Mouse (Mus musculus): Measurements from ENCODE around the gene Cyp26b1. TPM values are rescaled to one million over a fixed set of nuclear protein-coding genes. Genes with fewer than 3 reads are reported as not detected.
A peak's percentile ranks its signal among the peaks of the same experiment; 100 is the strongest.
"Not testable (repeated sequence)": the region's sequence is repeated elsewhere in the genome, so short reads cannot be mapped to it uniquely, and the experiment has no call there.

Cyp26b1 gene
- polyA plus RNA-seq, 1 experiment from 2014 or later, result 47.1 TPM

DNA sequence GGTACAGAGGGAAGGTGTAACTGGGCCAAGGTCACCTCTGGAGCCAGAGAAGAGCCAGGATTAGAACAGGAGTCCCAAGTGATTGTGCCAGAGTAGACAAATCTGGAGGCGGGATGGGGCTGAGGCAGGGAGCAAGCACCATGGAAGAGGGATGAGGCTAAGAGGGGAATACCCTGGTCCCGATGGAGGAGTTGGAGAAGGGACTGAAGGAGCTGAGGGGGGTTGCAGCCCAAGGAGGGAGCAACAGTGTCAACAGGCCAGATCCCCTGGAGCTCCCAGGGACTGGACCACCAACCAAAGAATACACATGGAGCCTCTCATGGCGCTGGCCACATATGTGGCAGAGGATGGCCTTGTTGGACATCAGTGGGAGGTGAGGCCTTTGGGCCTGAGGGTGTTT lies 5.6 kb upstream of the Cyp26b1 start:
- H3K9me3 ChIP-seq (replicated peaks); H3K27ac ChIP-seq; H3K4me1 ChIP-seq; H3K36me3 ChIP-seq; H3K4me3 ChIP-seq: not testable (repeated sequence)
- DNase-seq (ENCODE audit: low spot score), result peak; percentile 25
- peaks cover 10% of the 10 kb centered on the region; the same call in 1 of the 2 replicates for H3K27me3 ChIP-seq (ENCODE audit: low read depth, poor library complexity, severe bottlenecking)
- 85% methylated on average over 3 of the region's 3 CpGs for WGBS

DNA sequence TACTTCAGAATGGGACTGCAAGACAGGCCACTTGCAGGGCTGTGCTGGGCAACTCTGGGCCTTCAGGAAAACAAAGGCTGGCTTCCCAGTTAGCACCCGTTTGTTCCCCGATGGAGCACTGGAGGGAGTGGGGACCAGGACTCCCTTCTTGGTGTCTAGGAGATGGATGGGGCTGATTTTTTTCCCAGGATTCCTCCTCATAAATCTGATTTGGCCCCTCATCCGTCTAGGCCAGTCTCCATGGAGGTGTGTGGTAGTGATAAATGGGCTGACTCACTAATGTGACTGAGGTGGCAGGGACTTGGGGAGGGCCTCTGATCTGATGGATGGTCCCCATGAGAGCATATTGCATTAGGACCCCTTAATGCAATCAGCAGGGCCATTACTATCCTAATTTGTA lies 5.0 kb upstream of the Cyp26b1 start:
- no peak overlapping the region for H3K27ac ChIP-seq
- no peaks in the 10 kb centered on the region for H3K9me3 ChIP-seq (replicated peaks)
- WGBS, result 55% methylated on average over 3 of the region's 3 CpGs
- peaks cover 16% of the 10 kb centered on the region; the same call in 1 of the 2 replicates for H3K27me3 ChIP-seq (ENCODE audit: low read depth, poor library complexity, severe bottlenecking)
- H3K36me3 ChIP-seq, result no peaks in the 10 kb centered on the region
- H3K4me3 ChIP-seq, result no peak overlapping the region
- H3K4me1 ChIP-seq, result peaks cover 14% of the 10 kb centered on the region
- DNase-seq (ENCODE audit: low spot score), result no peak

DNA sequence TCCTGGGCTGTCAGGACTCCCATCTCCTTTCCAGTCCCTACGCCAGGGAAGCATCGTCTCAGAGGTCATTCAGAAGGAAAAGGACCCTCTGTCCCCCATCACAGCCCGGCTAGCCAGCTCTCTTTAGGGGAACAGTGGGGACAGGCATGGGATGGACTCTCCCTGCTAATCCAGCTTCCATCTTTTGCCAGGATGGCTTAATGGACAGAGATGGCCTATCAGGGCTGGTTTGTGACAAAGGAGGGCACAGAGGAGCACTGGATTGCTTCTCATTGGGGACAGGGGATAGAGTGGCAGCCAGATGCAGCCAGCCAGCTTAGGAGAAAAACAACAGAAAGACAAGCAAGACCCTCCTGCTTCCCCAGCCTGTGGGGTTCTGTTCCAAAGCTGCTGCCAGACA lies 918 bp upstream of the Cyp26b1 start:
- 55% methylated on average over 3 of the region's 3 CpGs for WGBS
- Histone ChIP-seq H3K4me1 (peaks cover 41% of the 10 kb centered on the region), H3K9me3 (replicated peaks) (no peaks in the 10 kb centered on the region), H3K36me3 (no peaks in the 10 kb centered on the region), H3K27ac (no peak overlapping the region; the same call in 1 of the 2 replicates), H3K4me3 (no peak overlapping the region), H3K27me3 (ENCODE audit: low read depth, poor library complexity, severe bottlenecking) (peaks cover 49% of the 10 kb centered on the region)
- DNase-seq (ENCODE audit: low spot score), result peak; percentile 29

DNA sequence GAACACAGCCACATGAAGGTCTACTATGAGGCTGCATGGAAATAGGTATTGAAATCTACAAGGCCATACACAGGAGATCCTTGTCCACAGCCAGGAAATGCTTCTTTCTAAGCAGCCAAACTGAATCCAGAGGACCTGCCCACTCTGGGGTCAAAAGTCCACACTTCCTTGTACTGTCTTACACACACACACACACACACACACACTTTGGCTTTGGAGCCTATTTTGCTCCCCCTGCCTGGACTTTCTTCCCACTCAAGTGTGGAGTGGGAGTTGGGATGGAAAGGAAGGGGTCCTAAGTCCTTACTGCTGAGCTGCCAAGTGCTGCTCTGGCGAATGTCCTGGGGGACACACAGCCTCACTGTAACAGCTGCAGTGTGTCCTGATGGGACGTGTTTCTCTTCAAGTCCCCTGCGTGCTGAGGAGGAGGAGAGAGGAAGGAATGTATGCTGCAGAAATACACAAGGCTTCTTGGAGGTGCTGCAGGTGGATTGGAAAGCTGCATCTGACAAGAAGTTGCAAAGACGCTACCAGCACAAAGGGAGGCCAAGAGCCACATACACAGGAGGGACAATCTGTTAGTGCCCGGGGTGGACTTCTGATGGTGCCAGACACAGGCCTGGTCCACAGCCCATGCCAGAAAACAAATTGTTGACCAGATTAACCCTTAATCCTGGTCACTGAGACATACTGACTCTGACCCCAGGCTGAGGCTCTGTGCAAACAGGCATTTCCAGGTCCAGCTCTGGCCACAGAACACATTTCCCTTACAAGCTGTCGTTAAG lies 2.6 kb downstream of the Cyp26b1 start:
- H3K4me1 ChIP-seq, result peaks cover 66% of the 10 kb centered on the region
- H3K9me3 ChIP-seq (replicated peaks), result no peaks in the 10 kb centered on the region
- DNase-seq (ENCODE audit: low spot score), result peak; percentile 28
- H3K36me3 ChIP-seq, result no peaks in the 10 kb centered on the region
- 56% methylated on average over 6 of the region's 6 CpGs for WGBS
- no peak overlapping the region for H3K4me3 ChIP-seq
- no peak overlapping the region for H3K27ac ChIP-seq
- peaks cover 64% of the 10 kb centered on the region for H3K27me3 ChIP-seq (ENCODE audit: low read depth, poor library complexity, severe bottlenecking)

DNA sequence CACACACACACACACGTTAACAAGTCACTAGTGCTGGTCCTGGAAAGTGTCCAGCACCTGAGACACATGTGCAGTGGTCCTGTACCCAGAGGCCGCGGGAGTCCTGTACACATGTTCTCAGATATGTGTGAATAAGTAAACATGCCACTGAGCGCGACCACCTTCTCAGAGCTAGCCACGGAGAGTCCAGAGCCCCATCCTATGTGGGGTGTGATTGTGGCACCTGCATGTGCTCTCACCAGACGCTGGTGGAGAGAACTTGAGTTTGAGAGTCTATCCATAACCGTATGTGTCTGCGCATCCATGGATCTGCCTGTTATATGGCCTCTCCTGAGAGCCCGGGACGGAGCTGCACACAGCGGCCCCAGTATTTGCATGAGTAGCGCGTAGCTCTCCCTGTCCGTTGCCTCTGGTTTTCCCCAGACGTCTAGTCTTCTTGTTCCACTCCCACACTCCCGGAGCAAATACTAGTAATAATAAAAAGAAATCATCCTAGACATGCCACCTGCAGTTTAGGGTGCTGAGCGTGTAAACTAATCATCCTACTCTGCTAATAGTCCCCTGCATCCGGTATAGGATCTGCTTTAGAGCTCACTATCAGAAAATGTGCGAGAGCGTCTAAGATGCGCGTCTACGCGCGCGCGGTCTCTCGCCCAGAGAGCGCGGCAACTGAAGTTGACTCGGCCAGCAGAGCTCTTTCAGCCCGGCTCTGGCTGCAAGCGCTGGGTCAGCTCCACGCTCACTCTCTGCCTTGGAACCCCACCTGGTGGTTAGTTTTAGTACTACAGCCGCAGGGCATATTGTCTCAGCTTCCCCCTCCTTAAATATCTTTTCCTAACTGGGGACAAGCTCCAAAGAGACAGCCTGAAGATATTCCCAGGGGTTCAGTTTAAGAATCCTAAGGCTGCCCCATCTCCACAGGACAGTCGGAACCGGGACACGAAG lies 3.7 kb downstream of the Cyp26b1 start:
- H3K9me3 ChIP-seq (replicated peaks), result no peaks in the 10 kb centered on the region
- peak overlapping the region; percentile 81 for H3K4me3 ChIP-seq
- H3K27ac ChIP-seq, result peak overlapping the region; percentile 95
- WGBS, result 5% methylated on average over 39 of the region's 39 CpGs
- H3K4me1 ChIP-seq, result peaks cover 70% of the 10 kb centered on the region
- peaks cover 6% of the 10 kb centered on the region for H3K36me3 ChIP-seq
- peak; percentile 95 for DNase-seq (ENCODE audit: low spot score)
- peaks cover 65% of the 10 kb centered on the region for H3K27me3 ChIP-seq (ENCODE audit: low read depth, poor library complexity, severe bottlenecking)

DNA sequence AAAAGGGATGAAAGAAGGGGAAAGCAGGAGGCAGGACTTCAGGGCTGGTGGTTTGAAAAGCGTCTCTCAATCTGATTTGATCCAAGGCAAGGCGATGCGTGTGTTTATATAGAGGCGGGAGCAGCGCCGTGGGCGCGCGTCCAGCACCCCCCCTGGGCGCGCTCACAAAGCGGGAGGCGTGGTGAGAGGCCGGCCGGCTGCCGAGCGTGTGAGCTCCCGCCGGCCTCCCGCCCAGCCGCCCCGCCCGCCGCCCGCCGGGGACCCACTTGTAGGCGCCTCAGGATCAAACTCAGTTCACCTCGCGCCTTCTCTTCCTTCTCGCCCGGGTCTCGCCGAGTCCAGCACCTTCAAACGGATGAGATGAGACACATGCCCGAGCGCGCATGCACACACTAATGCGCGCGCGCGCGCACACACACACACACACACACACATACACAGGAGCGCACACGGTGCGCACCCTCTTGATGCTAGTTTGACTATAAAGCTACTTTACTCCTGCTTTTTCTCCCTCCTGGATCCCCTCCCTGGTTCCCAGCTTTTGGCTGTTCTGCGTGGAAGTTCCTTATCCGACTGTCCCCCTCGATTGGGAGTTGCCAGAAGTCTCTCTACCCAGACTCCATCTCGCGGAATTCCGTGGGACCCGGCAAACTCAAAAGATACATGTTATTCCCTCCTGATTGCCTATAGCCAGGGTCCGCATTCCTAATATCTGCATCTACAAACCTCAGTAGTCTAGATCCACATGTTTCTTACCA lies 4.6 kb downstream of the Cyp26b1 start:
- Histone ChIP-seq H3K27me3 (ENCODE audit: low read depth, poor library complexity, severe bottlenecking) (peaks cover 67% of the 10 kb centered on the region), H3K4me3 (peak overlapping the region; percentile 81), H3K4me1 (peaks cover 70% of the 10 kb centered on the region), H3K27ac (peak overlapping the region; percentile 95), H3K9me3 (replicated peaks) (no peaks in the 10 kb centered on the region), H3K36me3 (peaks cover 16% of the 10 kb centered on the region)
- peak; percentile 86 for DNase-seq (ENCODE audit: low spot score)
- WGBS, result under 1% methylated on average over 53 of the region's 54 CpGs

DNA sequence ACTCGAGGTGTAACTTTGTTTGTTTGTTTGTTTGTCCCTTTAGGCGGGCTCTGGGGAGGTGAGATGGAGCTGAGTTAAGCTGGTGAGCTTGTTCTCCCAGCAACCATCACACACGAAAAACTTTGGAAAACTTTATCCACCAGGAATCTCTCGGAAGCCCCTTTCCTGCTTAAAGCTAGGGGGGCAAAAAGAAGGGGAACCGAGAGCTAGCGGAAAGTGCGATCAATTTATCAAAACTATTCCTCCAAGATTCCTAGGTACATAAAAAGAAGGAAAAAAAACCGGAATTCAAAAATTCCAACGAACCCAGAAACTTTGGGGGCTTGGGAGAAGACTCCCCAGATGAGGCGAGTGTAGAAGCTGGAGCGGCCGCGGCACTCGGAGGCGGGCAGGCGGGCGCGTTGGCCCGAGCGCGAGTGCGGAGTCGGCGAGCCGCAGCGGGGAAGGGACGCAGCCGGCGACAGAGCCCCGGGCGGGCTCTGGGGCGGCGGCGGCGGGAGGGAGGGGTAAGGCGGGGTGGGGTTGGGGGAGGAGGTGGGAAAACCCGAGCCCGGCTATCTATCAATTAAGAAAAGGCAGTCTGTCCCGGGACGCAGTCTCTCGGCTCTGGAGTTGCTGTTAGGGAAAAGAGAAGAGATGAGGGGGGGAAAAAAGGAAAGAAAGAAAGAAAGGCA lies 5.3 kb downstream of the Cyp26b1 start:
- peak overlapping the region; percentile 95 for H3K27ac ChIP-seq
- H3K36me3 ChIP-seq, result peaks cover 23% of the 10 kb centered on the region
- H3K9me3 ChIP-seq (replicated peaks), result no peaks in the 10 kb centered on the region
- peak overlapping the region; percentile 81 for H3K4me3 ChIP-seq
- peak; percentile 71 for DNase-seq (ENCODE audit: low spot score)
- H3K4me1 ChIP-seq, result peaks cover 72% of the 10 kb centered on the region
- under 1% methylated on average over 41 of the region's 41 CpGs for WGBS
- peaks cover 67% of the 10 kb centered on the region for H3K27me3 ChIP-seq (ENCODE audit: low read depth, poor library complexity, severe bottlenecking)

- Histone ChIP-seq H3K4me3 (peak overlapping the region; percentile 81), H3K36me3 (peaks cover 31% of the 10 kb centered on the region), H3K9me3 (replicated peaks) (no peaks in the 10 kb centered on the region), H3K4me1 (peaks cover 75% of the 10 kb centered on the region), H3K27ac (peak overlapping the region; percentile 95), H3K27me3 (ENCODE audit: low read depth, poor library complexity, severe bottlenecking) (peaks cover 67% of the 10 kb centered on the region)
- peak; percentile 82 for DNase-seq (ENCODE audit: low spot score)
- under 1% methylated on average over 51 of the region's 51 CpGs for WGBS
Measured at GRCm38 (mm10) chr6:84587471-84588101, 6.1 kb downstream of the Cyp26b1 start.

DNA sequence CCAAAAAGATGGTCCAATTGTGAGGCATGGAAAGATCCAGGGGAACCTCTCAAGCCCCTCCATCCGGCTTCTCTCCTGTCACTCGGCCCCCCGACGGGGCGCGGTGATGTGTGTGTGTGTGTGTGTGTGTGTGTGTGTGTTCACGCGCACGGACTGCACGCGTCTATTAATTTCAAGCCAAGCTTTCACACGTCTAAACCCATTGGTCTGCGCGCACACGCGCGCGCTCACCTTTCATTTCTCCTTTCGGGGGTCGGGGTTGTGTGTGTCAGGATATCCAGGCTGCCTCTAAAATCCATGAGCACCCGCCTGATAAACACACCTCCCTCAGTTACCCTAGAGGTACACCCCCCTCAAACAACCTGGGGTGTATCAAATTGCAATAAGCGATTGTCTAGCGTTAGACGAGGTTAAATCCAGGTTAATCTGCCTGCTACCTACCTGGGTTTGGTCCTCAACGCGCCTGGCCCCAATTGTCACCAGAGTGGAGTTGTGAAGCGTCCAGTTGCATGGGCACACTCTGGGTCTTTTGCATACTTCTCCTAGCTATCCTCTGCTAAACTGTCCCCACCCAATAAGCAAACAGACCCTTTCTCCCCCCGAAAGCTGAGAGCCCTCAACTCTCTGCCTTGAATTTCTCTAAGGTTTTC lies 7.0 kb downstream of the Cyp26b1 start:
- peak; percentile 61 for DNase-seq (ENCODE audit: low spot score)
- 1% methylated on average over 28 of the region's 28 CpGs for WGBS
- peak overlapping the region; percentile 95 for H3K27ac ChIP-seq
- H3K4me3 ChIP-seq, result peak overlapping the region; percentile 81
- peaks cover 69% of the 10 kb centered on the region for H3K27me3 ChIP-seq (ENCODE audit: low read depth, poor library complexity, severe bottlenecking)
- peaks cover 40% of the 10 kb centered on the region for H3K36me3 ChIP-seq
- H3K4me1 ChIP-seq, result peaks cover 84% of the 10 kb centered on the region
- no peaks in the 10 kb centered on the region for H3K9me3 ChIP-seq (replicated peaks)

DNA sequence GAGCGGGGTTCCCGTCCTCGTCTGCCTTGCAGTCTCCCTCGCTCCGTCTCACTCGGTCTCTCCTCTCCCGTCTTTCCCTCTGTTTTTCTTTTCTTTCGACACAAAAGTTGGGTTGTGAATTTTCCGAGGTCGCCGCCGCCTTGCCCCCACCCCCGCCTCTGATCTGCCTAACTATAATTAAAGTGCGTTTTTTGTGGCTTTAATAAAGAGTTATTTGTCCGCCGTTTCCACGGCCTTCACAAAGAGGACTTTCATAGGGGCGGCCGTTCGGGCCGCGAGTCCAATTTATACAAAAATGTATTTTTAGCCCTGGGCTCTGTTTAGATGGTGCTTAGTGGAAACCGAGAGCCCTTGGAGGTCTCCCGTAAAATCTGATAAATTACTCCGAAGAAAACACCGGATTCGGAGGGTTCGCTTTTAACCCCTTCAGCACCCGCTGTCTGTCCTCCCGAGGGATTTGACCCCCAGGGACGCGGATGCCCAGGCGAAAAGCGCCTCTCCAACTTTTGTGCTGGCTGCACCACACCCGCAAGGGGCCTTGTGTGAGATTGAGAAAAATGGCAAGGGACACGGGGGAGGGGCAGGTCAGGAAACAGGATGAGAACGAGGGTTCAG lies 7.9 kb downstream of the Cyp26b1 start:
- WGBS, result under 1% methylated on average over 37 of the region's 37 CpGs
- Histone ChIP-seq H3K9me3 (replicated peaks) (no peaks in the 10 kb centered on the region), H3K4me3 (peak overlapping the region; percentile 81), H3K36me3 (peaks cover 49% of the 10 kb centered on the region), H3K27ac (peak overlapping the region; percentile 95), H3K4me1 (peaks cover 84% of the 10 kb centered on the region), H3K27me3 (ENCODE audit: low read depth, poor library complexity, severe bottlenecking) (peaks cover 69% of the 10 kb centered on the region)
- DNase-seq (ENCODE audit: low spot score), result peak; percentile 66

All from limb, embryonic 10.5 days (tissue).